In the genomic region with DNA sequence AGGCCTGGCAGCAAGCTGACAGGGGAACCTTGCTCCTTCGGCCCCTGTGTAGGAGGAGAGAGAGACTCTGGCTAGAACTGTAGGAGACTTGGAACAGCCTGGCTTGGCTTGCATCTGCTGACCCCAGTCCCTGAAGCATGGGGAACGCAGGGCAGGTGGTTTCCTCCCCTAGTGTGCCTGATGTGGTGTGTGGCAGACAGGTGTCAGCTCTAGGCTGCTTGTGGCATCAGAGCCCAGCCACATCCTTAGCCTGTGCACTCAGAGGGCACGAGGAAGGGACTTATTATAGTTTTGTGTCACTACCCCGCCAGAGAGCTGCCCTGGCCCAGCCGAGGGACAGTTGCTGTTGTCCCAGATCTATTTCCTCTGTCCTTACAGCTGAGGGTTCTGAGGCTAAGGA, we compare ENCODE assay signal across 23 mouse cellular contexts. TPM values are rescaled to one million over a fixed set of nuclear protein-coding genes. Genes with fewer than 3 reads are reported as not detected.
A peak's percentile ranks its signal among the peaks of the same experiment; 100 is the strongest.
DNase-seq lines count a peak whose midpoint lies in the region; ATAC-seq and TF ChIP-seq lines count a peak whose summit lies in the region.
"Had no signal": no experiment of that assay in that cellular context is flagged by ENCODE, and none has a peak within 500 bp of the region (broad histone marks: within the 10 kb centered on the region; RNA-seq: fewer than 3 reads in every experiment).

No protein-coding gene starts in this region.

- no peak for TF ChIP-seq EP300 in heart, adult 2 months (IDR thresholded peaks at IDR 0.05; ENCODE audit: insufficient read depth, low read depth, low read length)

- peaks cover 4% of the 10 kb centered on the region; the same call in 1 of the 2 replicates for H3K4me1 ChIP-seq in heart, adult 2 months (ENCODE audit: control insufficient read depth, insufficient read depth, low read length)
- H3K4me1 ChIP-seq: forebrain, embryonic 15.5 days had no signal

- intact Hi-C loops in heart, adult 2 months (cut with DNase I): no loop called here

- H3K79me2 ChIP-seq in heart, adult 2 months (replicated peaks; ENCODE audit: control insufficient read depth, insufficient read depth, low read length): no peaks in the 10 kb centered on the region

- no peak for TF ChIP-seq POLR2A in heart, adult 2 months (IDR thresholded peaks at IDR 0.05; ENCODE audit: insufficient read depth, low read depth, low read length)

- no peak overlapping the region for H3K9ac ChIP-seq in heart, adult 2 months (ENCODE audit: low read depth, low read length)
- H3K9ac ChIP-seq: embryonic facial prominence, embryonic 15.5 days; forebrain, embryonic 15.5 days; hindbrain, embryonic 13.5 days; limb, embryonic 15.5 days; liver, embryonic 14.5 days; lung, embryonic 14.5 days had no signal

- WGBS in heart, adult 2 months: 66% methylated on average over 5 of the region's 5 CpGs

- peak; percentile 52 for ATAC-seq in megakaryocyte, adult 5-6 weeks (ENCODE audit: poor library complexity, severe bottlenecking)
- ATAC-seq: forebrain, embryonic 15.5 days; inflammation-experienced regulatory T-cells, adult 6 months; midbrain, embryonic 16.5 days had no signal

- TF ChIP-seq CTCF in heart, adult 2 months (IDR thresholded peaks at IDR 0.05): no peak

- no peaks in the 10 kb centered on the region for H3K36me3 ChIP-seq in heart, adult 2 months (ENCODE audit: control insufficient read depth, insufficient read depth, low read length)
- H3K36me3 ChIP-seq: embryonic facial prominence, embryonic 15.5 days; forebrain, embryonic 15.5 days; hindbrain, embryonic 13.5 days; limb, embryonic 15.5 days had no signal

- peak; percentile 49 for DNase-seq in CD4-positive helper T cell, adult 2 months (ENCODE audit: low read depth, low spot score)
- peak; percentile 64 to 68 for DNase-seq in thymus, adult 18-20 months
- peak; percentile 63 to 79 for DNase-seq in thymus, postnatal 36 days
- no peak for DNase-seq in heart, adult 2 months
- DNase-seq in yolk sac, embryonic 10.5 days (ENCODE audit: low spot score): no peak
- DNase-seq in right cerebral cortex, adult 18-20 months: no peak
- DNase-seq: adrenal gland, postnatal 10 days; cerebellum, adult 2 months; cerebellum, postnatal 36 days; gastrocnemius, postnatal 36 days; kidney, adult 2 months; lung, embryonic 14.5 days; right cerebral cortex, postnatal 4 days had no signal

- no peak overlapping the region for H3K4me3 ChIP-seq in heart, adult 2 months
- H3K4me3 ChIP-seq: embryonic facial prominence, embryonic 15.5 days; forebrain, embryonic 15.5 days; hindbrain, embryonic 13.5 days; left cerebral cortex, adult 2 months; limb, embryonic 15.5 days had no signal

- no peak overlapping the region for H3K27ac ChIP-seq in heart, adult 2 months
- H3K27ac ChIP-seq: embryonic facial prominence, embryonic 15.5 days; forebrain, embryonic 15.5 days; hindbrain, embryonic 13.5 days; kidney, postnatal 0 days; left cerebral cortex, adult 2 months; limb, embryonic 15.5 days; liver, embryonic 14.5 days had no signal

- H3K27me3 ChIP-seq in heart, adult 2 months (ENCODE audit: control insufficient read depth, insufficient read depth, low read length): no peaks in the 10 kb centered on the region
- H3K27me3 ChIP-seq: embryonic facial prominence, embryonic 15.5 days; forebrain, embryonic 15.5 days; hindbrain, embryonic 13.5 days; limb, embryonic 15.5 days had no signal

RNA-seq across cellular contexts. Expression of a gene that starts 38.6 kb away (rescaled TPM):
- 52.2 and 62.4 TPM in 2 replicates for total RNA-seq in megakaryocyte, adult 5-6 weeks (2015)
- 104 and 105 TPM in 2 replicates for total RNA-seq in megakaryocyte, adult 5-6 weeks (2017)
- total RNA-seq in heart, adult 2 months (2021): under 1 TPM in 1 of 2 experiments, not detected in 1; 0.70 TPM
- 0.23 and 0.38 TPM in 2 replicates for polyA plus RNA-seq in heart, adult 2 months (2012; rRNA removed)
- polyA plus RNA-seq: inflammation-experienced regulatory T-cells, adult 6 months had no signal

Comparison
In these comparisons a context has a peak if more than half of its experiments do, and no peak if none do; other contexts are left out.
1. DNase-seq: peak in CD4-positive helper T cell, adult 2 months (single experiment), thymus, adult 18-20 months (2 of 2) and thymus, postnatal 36 days (2 of 2); none in heart, adult 2 months (0 of 2), yolk sac, embryonic 10.5 days (single experiment) and right cerebral cortex, adult 18-20 months (single experiment).
2. RNA of a gene that starts 38.6 kb away (total RNA-seq): 52.2 to 105 TPM in megakaryocyte, adult 5-6 weeks; 0.70 TPM in heart, adult 2 months; every median in the first group is over 10 times any median in the second.